Mouse (Mus musculus) C2C12 (cell line): ENCODE measurements around the gene Tlcd2.

Source experiments
- CTCF ChIP-seq: IDR thresholded peaks from one replicate; pipeline ENCODE4 v1.5.1; 2011; ENCODE audit not compliant: control insufficient read depth, insufficient read depth, insufficient read length
- MAX ChIP-seq: IDR thresholded peaks from one replicate; pipeline ENCODE4 v1.6.1; 2011; ENCODE audit warnings: mild to moderate bottlenecking, control low read depth
- MYOG ChIP-seq: IDR thresholded peaks from one replicate; pipeline ENCODE4 v1.6.1; 2011; ENCODE audit not compliant: control insufficient read depth, insufficient read length; ENCODE audit errors: extremely low read depth
- USF1 ChIP-seq: IDR thresholded peaks from one replicate; pipeline ENCODE4 v1.6.1; 2011; ENCODE audit warnings: low read depth, mild to moderate bottlenecking, control low read depth, moderate library complexity

DNA sequence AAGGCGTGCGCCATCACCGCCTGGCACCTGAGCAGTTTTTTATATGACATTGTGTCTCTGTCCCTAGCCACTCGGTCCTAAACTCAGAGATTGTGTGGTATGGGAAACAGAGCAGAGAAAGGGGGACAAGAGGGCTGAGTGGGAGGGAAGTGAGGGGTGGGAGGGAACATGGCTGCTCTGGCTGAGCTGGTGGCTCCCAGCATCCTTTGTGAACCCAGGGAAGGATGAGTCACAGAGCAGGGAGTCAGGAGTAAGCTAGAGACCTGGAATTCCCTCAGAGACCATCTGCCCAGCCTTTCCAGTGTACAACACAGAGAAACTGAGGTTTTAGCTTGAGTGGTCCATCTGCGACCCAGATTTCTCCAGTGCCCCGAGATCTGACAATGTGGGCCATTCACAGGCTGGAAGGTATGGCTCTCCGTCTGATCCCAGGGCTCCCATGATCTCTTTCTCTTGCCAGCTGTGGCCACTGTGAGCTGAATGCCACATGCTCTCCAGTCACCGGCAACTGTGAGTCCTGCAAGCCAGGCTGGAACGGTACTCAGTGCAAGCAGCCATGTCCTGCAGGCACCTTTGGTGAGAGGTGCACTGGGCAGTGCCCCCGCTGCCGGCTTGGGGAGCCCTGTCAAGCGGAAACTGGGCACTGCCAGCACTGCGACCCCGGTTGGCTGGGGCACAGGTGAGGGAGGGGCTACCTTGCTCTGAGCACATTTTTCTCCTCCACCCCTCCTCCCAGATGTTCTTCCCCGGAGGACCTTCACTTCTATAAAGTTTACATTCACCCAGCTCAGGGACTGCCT lies 58.5 kb downstream of the Tlcd2 start:
- TF ChIP-seq USF1 (no peak), MYOG (no peak), CTCF (no peak), MAX (no peak)
